Mouse (Mus musculus): ENCODE measurements around the gene Aen.

DNA sequence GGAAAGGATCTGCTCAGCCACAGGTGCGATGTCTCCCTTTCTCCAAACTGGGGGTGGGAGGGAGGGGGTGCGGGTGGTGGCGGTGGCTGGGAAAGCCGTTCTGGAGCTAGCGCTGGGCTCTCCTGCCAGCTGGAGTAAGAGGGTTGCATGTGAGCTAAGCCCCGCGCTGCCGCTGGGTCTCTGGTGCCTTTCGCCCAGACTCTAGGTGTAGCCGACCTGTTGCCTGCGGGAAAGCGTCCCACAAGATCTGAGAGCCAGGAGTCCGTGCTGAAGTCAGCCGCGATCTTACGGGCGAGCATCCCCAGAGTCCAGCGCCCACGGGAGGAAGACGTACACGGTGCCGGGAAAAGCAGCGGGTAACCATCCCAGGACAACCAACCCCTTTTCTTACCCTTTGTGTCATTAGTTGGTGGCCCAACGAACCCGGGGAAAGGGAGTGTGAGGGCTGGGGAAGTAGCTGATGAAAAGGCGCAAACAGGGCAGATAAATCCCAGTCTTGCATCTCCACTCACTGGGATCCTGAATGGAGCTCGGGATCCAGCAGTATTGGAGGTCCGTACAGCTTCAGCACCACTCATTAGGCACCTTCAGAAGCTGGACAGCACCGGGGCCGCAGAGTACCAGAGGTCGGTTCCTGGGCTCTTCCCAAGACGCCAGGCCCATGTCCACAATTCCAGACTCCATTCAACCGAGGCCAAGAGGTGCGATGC, 12.5 kb upstream of the Aen start:
- TF ChIP-seq CTCF (IDR thresholded peaks at IDR 0.05; ENCODE audit: control insufficient read depth, insufficient read depth, insufficient read length) (no peak), MAX (IDR thresholded peaks at IDR 0.05) (no peak), USF1 (IDR thresholded peaks at IDR 0.05; ENCODE audit: low read depth) (no peak)
